Mouse (Mus musculus) heart, embryonic 14.5 days (tissue): ENCODE data around the gene Tesk2. TPM values are rescaled to one million over a fixed set of nuclear protein-coding genes. Genes with fewer than 3 reads are reported as not detected.
"Not testable (repeated sequence)": the region's sequence is repeated elsewhere in the genome, so short reads cannot be mapped to it uniquely, and the experiment has no call there.

Experiments used
- ATAC-seq: fragments of 200-750 bp; cut with Nextera tagmentation; 2 replicates; pipeline ENCODE4 v1.8.0; 2017; ENCODE audit warnings: low read depth, moderate TSS enrichment; ENCODE audit not compliant: insufficient number of reproducible peaks, insufficient read depth, low FRiP score
- H3K27ac ChIP-seq, 2 experiments: fragments of 200-500 bp in 1 of 2; fragments of 300-500 bp in 1 of 2; sonication (generic) in 1 of 2; replicated peaks in 1 of 2; 2 replicates each; pipeline ENCODE4 v1.5.1; 2012 to 2014; ENCODE audit warnings: low read depth in 2 of 2, low read length in 2 of 2, control low read depth in 1 of 2, mild to moderate bottlenecking in 1 of 2, mixed read lengths in 1 of 2; ENCODE audit not compliant: control insufficient read depth in 1 of 2, insufficient read depth in 1 of 2
- H3K27me3 ChIP-seq: fragments of 300-500 bp; sonication (generic); 2 replicates; pipeline ENCODE4 v1.6.1; 2014; ENCODE audit warnings: mild to moderate bottlenecking, low read length, control low read depth; ENCODE audit not compliant: control insufficient read depth, insufficient read depth
- H3K36me3 ChIP-seq: fragments of 300-500 bp; sonication (generic); 2 replicates; pipeline ENCODE4 v1.6.1; 2014; ENCODE audit warnings: mild to moderate bottlenecking, control low read depth, low read length, mixed read lengths; ENCODE audit not compliant: control insufficient read depth, insufficient read depth
- H3K4me1 ChIP-seq, 2 experiments: fragments of 200-500 bp in 1 of 2; fragments of 300-500 bp in 1 of 2; sonication (generic) in 1 of 2; 2 replicates each; pipeline ENCODE4 v1.6.1; 2012 to 2014; ENCODE audit warnings: low read length in 2 of 2, control low read depth in 1 of 2, mixed read lengths in 1 of 2; ENCODE audit not compliant: control insufficient read depth in 2 of 2, insufficient read depth in 2 of 2
- H3K4me2 ChIP-seq: fragments of 300-500 bp; sonication (generic); 2 replicates; pipeline ENCODE4 v1.6.1; 2014; ENCODE audit warnings: mild to moderate bottlenecking, low read length
- H3K4me3 ChIP-seq, 2 experiments: fragments of 200-500 bp in 1 of 2; fragments of 300-500 bp in 1 of 2; sonication (generic) in 1 of 2; 2 replicates each; pipeline ENCODE4 v1.5.1; 2012 to 2014; ENCODE audit warnings: low read length in 2 of 2, mild to moderate bottlenecking in 2 of 2, control low read depth in 1 of 2, low read depth in 1 of 2, moderate library complexity in 1 of 2; ENCODE audit not compliant: control insufficient read depth in 1 of 2, insufficient read depth in 1 of 2
- H3K9ac ChIP-seq: fragments of 300-500 bp; sonication (generic); 2 replicates; pipeline ENCODE4 v1.6.1; 2014; ENCODE audit warnings: mild to moderate bottlenecking, low read length
- H3K9me3 ChIP-seq: fragments of 300-500 bp; sonication (generic); 2 replicates; pipeline ENCODE4 v1.6.1; 2016; ENCODE audit warnings: low read length, control low read depth; ENCODE audit not compliant: control insufficient read depth
- WGBS: fragments of 180-500 bp; shearing (Covaris S2); extraction: QIAGEN DNeasy Blood & Tissue Kit; methylation state at CpG from one replicate; pipeline ENCODE4 v1.1.7; 2014; 5-methylcytosine and 5-hydroxymethylcytosine counted together
- polyA plus RNA-seq: library from polyadenylated mRNA; unstranded; fragments of >200 nt; fragmentation: Nextera tagmentation; extraction: Ambion mirVana; gene quantifications from 2 replicates; pipeline ENCODE4 v1.2.1, GENCODE M21; 2014

Gene Tesk2
- polyA plus RNA-seq, result 2.4 and 2.7 TPM in 2 replicates

DNA sequence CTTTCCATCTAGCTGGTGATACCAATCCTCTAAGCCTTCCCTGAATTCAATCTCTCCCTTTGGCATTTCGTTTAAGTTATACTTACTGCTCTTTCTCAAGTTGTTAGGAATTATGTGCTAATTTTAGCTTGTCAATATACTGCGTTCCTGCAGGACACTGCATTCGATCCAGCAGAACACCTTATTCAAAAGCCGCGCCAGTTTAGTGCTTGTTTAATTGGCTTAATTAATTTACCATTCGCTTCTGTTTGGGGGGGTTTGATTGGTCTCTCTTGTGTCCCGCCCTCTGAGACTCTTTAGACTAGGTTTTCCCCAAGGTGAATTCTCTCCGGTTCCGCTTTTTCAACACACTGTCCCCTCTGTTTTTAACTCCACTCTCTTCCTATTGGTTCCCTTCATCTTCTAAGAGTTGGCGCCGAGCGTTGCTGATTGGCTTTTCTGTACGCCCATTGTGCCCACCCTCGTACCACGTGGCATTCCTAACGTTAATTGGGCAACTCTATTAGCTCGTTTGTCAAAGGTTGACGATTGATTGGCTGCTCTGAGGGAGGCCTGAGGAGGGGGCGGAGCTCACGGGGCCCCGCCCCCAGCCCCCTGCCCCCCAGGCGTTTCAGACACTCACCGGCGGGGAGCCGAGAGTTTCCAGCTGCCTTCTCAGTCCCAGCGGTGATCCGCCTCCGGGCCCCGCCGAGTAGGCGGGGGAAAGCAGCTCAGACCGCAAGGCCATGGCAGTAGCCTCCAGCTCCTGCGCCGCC lies at the start of gene Tesk2:
TSS of gene Tesk2 (plus strand) at position 606 of the 755 bp plus-strand sequence.
- Histone ChIP-seq H3K9me3 (no peaks in the 10 kb centered on the region), H3K27ac (peak within 1 kb of the TSS; percentile 56 to 89), H3K4me3 (peak within 1 kb of the TSS; percentile 64 to 80), H3K36me3 (peaks cover 2% of the 10 kb centered on the region; the same call in 1 of the 2 replicates), H3K9ac (peak within 1 kb of the TSS; percentile 82), H3K27me3 (no peaks in the 10 kb centered on the region), H3K4me2 (peak within 1 kb of the TSS; percentile 95), H3K4me1 (peaks cover 3 to 17% of the 10 kb centered on the region in 2 experiments; a peak in 3 of 4 replicates)
- peak; percentile 98 for ATAC-seq
- under 1% methylated on average over 33 of the region's 34 CpGs for WGBS

DNA sequence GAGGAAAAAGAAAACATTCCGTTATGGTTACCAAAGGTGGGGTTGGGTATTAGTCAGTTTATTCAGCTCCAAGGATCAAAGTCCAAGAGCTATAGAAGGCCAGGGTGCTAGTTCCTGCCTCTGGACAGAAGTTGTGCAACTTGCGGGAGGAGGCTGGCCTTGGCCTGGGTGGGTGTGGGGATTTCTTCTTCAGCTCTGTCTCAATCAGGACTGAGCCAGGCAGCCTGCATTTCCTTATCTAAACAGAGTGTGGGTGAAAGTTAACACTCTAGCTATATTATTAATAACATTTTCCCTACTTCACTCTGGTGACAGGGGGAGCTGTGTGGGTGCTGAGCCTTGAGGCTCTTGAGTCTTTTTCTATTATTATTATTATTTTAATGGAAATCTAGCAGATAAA lies 48.0 kb upstream of the Tesk2 start:
- WGBS, result 48% methylated on average over 2 of the region's 2 CpGs

DNA sequence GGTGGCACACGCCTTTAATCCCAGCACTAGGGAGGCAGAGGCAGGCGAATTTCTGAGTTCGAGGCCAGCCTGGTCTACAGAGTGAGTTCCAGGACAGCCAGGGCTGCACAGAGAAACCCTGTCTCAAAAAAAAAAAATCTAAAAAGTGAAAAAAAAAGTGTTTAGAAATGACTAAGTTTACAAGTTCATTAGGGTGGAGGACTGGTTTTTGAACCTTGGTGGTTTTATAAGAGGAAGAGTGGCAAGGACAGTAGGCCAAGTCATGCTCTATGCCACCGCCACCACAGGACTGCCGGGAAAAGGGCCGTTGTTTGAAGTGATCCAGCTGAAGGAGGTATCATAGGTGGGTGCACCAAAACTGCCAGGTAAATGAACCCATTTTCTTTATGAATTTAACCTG lies 46.0 kb upstream of the Tesk2 start:
- H3K4me1 ChIP-seq, H3K9me3 ChIP-seq, H3K27me3 ChIP-seq, H3K9ac ChIP-seq, H3K4me2 ChIP-seq, ATAC-seq, H3K27ac ChIP-seq, H3K4me3 ChIP-seq, H3K36me3 ChIP-seq: not testable (repeated sequence)
- 85% methylated on average over 6 of the region's 6 CpGs for whole genome bisulfite sequencing

More for the DNA sequence above, 48.0 kb upstream of the Tesk2 start:
- no peaks in the 10 kb centered on the region for H3K36me3 ChIP-seq
- no peak overlapping the region for H3K9ac ChIP-seq
- no peak overlapping the region for H3K4me3 ChIP-seq
- no peaks in the 10 kb centered on the region for H3K27me3 ChIP-seq
- no peaks in the 10 kb centered on the region for H3K9me3 ChIP-seq
- H3K4me2 ChIP-seq, result no peak overlapping the region
- H3K4me1 ChIP-seq, result no peaks in the 10 kb centered on the region
- no peak for ATAC-seq
- no peak overlapping the region for H3K27ac ChIP-seq

DNA sequence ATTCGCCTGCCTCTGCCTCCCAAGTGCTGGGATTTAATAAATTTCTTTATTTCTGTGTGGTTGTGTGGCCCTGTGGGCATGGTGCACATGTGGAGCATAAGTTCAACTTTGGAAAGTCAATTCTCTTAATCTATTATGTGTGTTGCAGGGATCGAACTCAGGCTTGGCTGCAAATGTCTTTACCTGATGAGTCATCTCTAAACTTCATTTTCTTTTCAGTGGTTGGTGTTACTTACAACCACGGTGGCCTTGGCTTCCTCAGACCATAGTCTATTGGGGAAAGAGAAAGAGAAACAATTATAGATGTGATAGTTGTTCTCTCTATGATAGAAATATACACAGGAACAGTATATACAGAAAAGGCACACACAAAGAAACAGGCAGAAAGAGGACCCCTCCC lies 44.7 kb upstream of the Tesk2 start:
- H3K4me1 ChIP-seq, result no peaks in the 10 kb centered on the region
- H3K4me2 ChIP-seq, result no peak overlapping the region
- no peaks in the 10 kb centered on the region for H3K27me3 ChIP-seq
- no peaks in the 10 kb centered on the region for H3K9me3 ChIP-seq
- H3K27ac ChIP-seq, result no peak overlapping the region
- no peak for ATAC-seq
- no peak overlapping the region for H3K9ac ChIP-seq
- no peak overlapping the region for H3K4me3 ChIP-seq
- no peaks in the 10 kb centered on the region for H3K36me3 ChIP-seq
- WGBS, result 78% methylated on average over 3 of the region's 3 CpGs

DNA sequence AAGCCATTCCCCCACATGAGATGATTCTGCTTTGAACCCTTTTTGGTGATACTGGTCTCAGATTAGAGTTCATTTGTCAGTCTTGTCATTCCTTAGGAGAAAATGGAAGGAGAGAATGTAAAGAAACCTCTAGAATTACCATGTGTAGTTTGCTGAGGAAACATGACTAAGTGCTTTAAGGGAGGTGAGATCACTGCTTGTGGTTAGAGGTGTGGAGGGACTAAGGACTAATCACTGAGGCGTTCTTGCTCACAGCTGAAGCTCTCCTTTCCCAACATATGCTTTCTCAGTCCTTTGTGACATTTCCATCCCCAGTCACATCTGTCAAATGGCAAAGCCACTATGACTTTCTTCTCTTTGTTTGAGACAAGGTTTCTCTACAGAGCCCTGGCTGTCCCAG lies 42.9 kb upstream of the Tesk2 start:
- Histone ChIP-seq H3K27me3 (no peaks in the 10 kb centered on the region), H3K4me1 (no peaks in the 10 kb centered on the region), H3K4me2 (no peak overlapping the region), H3K4me3 (no peak overlapping the region), H3K27ac (no peak overlapping the region), H3K36me3 (no peaks in the 10 kb centered on the region), H3K9me3 (no peaks in the 10 kb centered on the region), H3K9ac (no peak overlapping the region)
- ATAC-seq, result no peak
- 59% methylated on average over 1 of the region's 1 CpGs for WGBS

DNA sequence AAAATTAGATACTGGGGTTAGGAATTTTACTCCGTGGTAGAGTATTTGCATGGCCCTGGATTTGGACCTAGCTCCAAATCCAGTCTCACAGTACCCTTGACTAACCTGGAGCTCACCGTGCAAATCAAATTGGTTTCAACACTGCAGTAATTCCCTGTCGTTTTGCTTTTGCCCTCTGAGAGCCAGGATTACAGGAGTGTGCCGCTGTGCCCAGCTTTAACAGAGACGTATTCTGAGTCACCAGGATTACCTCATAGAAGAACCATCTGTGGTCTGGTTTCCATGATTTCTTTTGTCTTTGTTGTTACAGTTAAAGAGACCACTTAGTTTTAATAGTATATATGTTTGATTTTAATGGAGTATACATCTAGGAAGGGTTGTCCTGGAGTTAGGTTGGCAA lies 41.6 kb upstream of the Tesk2 start:
- no peaks in the 10 kb centered on the region for H3K36me3 ChIP-seq
- H3K4me1 ChIP-seq, result no peaks in the 10 kb centered on the region
- ATAC-seq, result no peak
- no peaks in the 10 kb centered on the region for H3K9me3 ChIP-seq
- no peak overlapping the region for H3K9ac ChIP-seq
- H3K4me3 ChIP-seq, result no peak overlapping the region
- no peak overlapping the region for H3K27ac ChIP-seq
- WGBS, result 53% methylated on average over 5 of the region's 5 CpGs
- no peak overlapping the region for H3K4me2 ChIP-seq
- H3K27me3 ChIP-seq, result no peaks in the 10 kb centered on the region

DNA sequence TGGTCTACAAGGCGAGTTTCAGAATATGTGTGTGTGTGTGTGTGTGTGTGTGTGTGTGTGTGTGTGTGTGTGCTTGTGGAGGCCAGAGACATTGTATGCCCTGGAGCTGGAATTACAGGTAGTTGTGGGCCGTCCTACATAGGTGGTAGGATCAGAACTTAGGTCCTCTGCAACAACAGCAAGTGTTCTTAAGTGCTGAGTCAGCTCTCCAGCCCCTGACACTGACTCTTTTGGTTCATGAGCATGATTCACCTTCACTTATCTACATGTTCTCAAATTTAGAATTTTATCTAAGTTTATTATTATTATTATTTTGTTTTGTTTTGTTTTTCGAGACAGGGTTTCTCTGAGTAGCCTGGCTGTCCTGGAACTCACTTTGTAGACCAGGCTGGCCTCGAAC lies 40.2 kb upstream of the Tesk2 start:
- H3K27me3 ChIP-seq, H3K36me3 ChIP-seq, H3K9me3 ChIP-seq, ATAC-seq, H3K4me1 ChIP-seq, H3K4me3 ChIP-seq, H3K4me2 ChIP-seq, H3K27ac ChIP-seq, H3K9ac ChIP-seq: not testable (repeated sequence)
- WGBS, result 86% methylated on average over 4 of the region's 4 CpGs

DNA sequence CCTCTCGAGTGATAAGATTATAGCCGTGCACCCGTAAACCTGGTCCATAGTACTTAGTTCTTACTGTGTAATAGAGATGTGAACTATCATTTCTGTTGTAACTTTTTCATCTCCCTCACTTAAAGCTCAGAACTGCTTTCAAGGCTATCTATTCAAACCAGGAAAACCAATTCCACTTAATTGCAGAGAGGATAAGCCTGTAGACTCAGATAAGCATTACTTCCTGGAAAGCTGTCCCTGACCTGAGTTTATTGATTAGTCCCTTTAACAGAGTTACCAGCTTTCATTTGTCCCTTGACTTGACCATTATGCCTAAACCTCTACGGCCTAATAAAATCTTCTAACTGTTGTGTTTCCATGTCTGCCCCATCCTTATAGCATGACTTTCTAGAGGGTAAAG lies 36.8 kb upstream of the Tesk2 start:
- WGBS, result 68% methylated on average over 4 of the region's 4 CpGs
- Histone ChIP-seq H3K36me3 (peaks cover 21% of the 10 kb centered on the region), H3K4me1 (peaks cover 7 to 16% of the 10 kb centered on the region in 2 experiments), H3K9me3 (no peaks in the 10 kb centered on the region), H3K9ac (no peak overlapping the region), H3K27ac (no peak overlapping the region), H3K4me3 (no peak overlapping the region), H3K4me2 (no peak overlapping the region), H3K27me3 (no peaks in the 10 kb centered on the region)
- no peak for ATAC-seq
